Mouse (Mus musculus) MEL (cell line): ENCODE data around the gene Btbd8.

ENCODE experiments used
- CTCF ChIP-seq, 3 experiments: IDR thresholded peaks in 2 of 3; conservative IDR thresholded peaks in 1 of 3; 2 replicates each; pipeline ENCODE4 v1.5.1; 2011 to 2012; ENCODE audit warnings: low read length in 3 of 3, low read depth in 2 of 3, mild to moderate bottlenecking in 2 of 3, improper control_type of control experiment in 1 of 3, inconsistent platforms in 1 of 3, mixed read lengths in 1 of 3, moderate library complexity in 1 of 3; ENCODE audit not compliant: control insufficient read depth in 1 of 3, insufficient read depth in 1 of 3, poor library complexity in 1 of 3, severe bottlenecking in 1 of 3
- ETS1 ChIP-seq: IDR thresholded peaks from 2 replicates; pipeline ENCODE4 v1.6.1; 2012; ENCODE audit warnings: low read depth, mild to moderate bottlenecking, inconsistent platforms, low read length, improper control_type of control experiment, moderate library complexity

- no peak for TF ChIP-seq ETS1
- TF ChIP-seq CTCF (IDR thresholded peaks at IDR 0.05 in 2 of 3, conservative IDR thresholded peaks at IDR 0.05 in 1 of 3; ENCODE audit: control insufficient read depth in 1 of 3, insufficient read depth in 1 of 3, low read depth in 2 of 3, low read length in 3 of 3, poor library complexity in 1 of 3, severe bottlenecking in 1 of 3): no peak
These were observed 33.7 kb upstream of the Btbd8 start for GRCm38 (mm10) chr5:107403947-107404684.
